Mouse (Mus musculus) heart, embryonic 12.5 days (tissue): ENCODE measurements at regions not wholly inside any gene's neighbourhood (a gene's known extent, or its start where the extent isn't known, plus 50 kb on each side); places are given as distances from the start of the nearest gene placed in this dataset.

Experiments used
- ATAC-seq: fragments of 200-750 bp; cut with Nextera tagmentation; 2 replicates; pipeline ENCODE4 v1.8.0; 2017; ENCODE audit warnings: moderate TSS enrichment, moderate library complexity; ENCODE audit not compliant: insufficient number of reproducible peaks, low FRiP score
- H3K27ac ChIP-seq: fragments of 300-500 bp; sonication (generic); 2 replicates; pipeline ENCODE4 v1.5.1; 2016; ENCODE audit warnings: mild to moderate bottlenecking, moderate library complexity; ENCODE audit not compliant: poor library complexity, severe bottlenecking
- H3K27me3 ChIP-seq: fragments of 300-500 bp; sonication (generic); replicated peaks from 2 replicates; pipeline ENCODE4 v1.6.1; 2016; ENCODE audit warnings: mild to moderate bottlenecking, moderate library complexity
- H3K36me3 ChIP-seq: fragments of 300-500 bp; sonication (generic); 2 replicates; pipeline ENCODE4 v1.6.1; 2016; ENCODE audit warnings: mild to moderate bottlenecking, moderate library complexity
- H3K4me1 ChIP-seq: fragments of 300-500 bp; sonication (generic); replicated peaks from 2 replicates; pipeline ENCODE4 v1.6.1; 2016; ENCODE audit warnings: mild to moderate bottlenecking
- H3K4me2 ChIP-seq: fragments of 300-500 bp; sonication (generic); 2 replicates; pipeline ENCODE4 v1.6.1; 2016; ENCODE audit warnings: mild to moderate bottlenecking, moderate library complexity
- H3K4me3 ChIP-seq: fragments of 300-500 bp; sonication (generic); 2 replicates; pipeline ENCODE4 v1.5.1; 2016; ENCODE audit warnings: mild to moderate bottlenecking
- H3K9ac ChIP-seq: fragments of 300-500 bp; sonication (generic); 2 replicates; pipeline ENCODE4 v1.6.1; 2016; ENCODE audit warnings: mild to moderate bottlenecking, moderate library complexity
- H3K9me3 ChIP-seq: fragments of 300-500 bp; sonication (generic); replicated peaks from 2 replicates; pipeline ENCODE4 v1.6.1; 2016; ENCODE audit warnings: mild to moderate bottlenecking, moderate library complexity
- WGBS: fragments of 180-500 bp; shearing (Covaris S2); methylation state at CpG from one replicate; pipeline ENCODE4 v1.1.7; 2016; 5-methylcytosine and 5-hydroxymethylcytosine counted together

DNA sequence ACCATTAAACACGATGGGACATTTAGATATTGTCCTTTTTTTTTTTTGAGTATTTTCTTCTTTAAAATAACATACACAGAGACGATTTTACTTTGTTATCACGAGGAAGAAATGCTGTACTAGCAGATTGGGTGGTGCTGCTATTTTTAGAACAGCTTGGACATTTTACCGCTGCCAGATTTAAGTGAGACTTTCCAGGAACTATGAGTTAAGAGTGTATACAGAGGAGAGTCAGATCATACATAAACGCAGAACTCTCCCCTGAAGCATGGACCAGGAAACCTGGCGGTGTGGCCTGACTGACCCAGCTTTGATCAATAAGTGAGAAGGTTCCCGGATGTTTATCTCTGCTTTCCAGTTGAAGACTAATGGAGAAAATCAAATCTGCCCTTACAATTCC, 95.6 kb upstream of the Arrdc4 start:
- Histone ChIP-seq H3K4me1 (peaks cover 13% of the 10 kb centered on the region), H3K27me3 (no peaks in the 10 kb centered on the region), H3K9ac (no peak overlapping the region), H3K4me3 (no peak overlapping the region), H3K4me2 (peak overlapping the region; percentile 39), H3K27ac (peak overlapping the region; percentile 65), H3K9me3 (no peaks in the 10 kb centered on the region), H3K36me3 (no peaks in the 10 kb centered on the region)
- ATAC-seq, result no peak
- 14% methylated on average over 7 of the region's 7 CpGs for WGBS

DNA sequence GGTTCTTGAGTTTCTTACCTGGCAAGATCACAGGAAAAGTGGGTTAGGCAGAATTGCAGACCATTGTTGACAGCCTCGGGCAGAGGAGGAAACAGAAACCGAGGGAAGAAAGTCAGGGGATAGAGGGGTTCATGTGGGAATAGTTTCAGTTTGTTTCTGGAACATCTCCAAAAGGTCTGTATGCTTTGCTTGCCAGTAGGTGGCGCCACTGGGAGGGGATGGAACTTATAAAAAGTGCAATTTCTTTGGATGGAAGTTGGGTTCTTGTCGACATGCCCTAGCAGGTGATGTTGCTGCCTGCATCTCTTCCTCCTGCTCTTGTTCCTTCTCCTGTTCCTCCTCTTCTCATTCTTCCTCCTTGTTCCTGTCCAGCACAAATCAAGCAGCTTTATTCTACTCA, 94.3 kb upstream of the Arrdc4 start:
- Histone ChIP-seq H3K4me1 (peaks cover 13% of the 10 kb centered on the region), H3K27ac (no peak overlapping the region), H3K27me3 (no peaks in the 10 kb centered on the region), H3K36me3 (no peaks in the 10 kb centered on the region), H3K9ac (no peak overlapping the region), H3K9me3 (no peaks in the 10 kb centered on the region), H3K4me2 (no peak overlapping the region), H3K4me3 (no peak overlapping the region)
- no peak for ATAC-seq
- WGBS, result 36% methylated on average over 4 of the region's 4 CpGs

DNA sequence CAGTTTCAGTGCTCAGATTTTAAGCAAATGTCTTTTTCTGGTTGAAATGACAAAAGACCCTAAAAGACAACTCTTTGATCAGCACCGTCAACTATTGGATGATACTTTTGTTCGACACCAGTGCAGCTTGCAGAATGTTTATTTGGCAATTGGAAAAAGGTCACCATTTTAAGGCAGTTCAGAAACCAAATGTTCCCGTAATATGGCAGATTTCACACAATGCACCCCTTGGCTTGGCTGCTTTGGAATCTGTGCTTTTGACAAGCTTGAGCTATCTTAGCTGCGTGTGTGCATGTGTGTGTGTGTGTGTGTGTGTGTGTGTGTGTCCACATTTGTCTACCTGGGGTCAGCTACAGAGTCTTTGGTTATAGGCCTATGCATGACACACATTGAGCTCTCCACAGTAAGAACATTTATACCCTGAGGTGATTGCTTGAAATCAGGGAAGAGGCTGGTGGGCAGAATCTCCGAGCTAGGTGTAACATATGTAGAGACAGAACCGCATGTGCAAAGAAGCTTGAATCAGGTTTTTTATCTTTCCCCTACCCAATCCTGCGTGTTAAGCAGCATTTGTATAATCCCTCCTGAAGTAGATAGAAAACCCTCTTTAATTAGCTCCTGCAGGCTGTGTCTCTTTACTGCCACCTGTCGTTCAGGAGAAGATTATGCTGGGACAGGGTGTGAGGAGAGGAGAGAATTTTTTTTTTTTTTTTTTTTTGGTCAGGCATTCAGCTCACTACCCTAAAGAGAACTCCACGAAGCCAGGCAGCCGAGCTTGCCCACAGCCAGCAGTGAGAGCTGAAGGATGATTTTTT, 85.1 kb upstream of the Arrdc4 start:
- Histone ChIP-seq H3K27ac (no peak overlapping the region), H3K36me3 (no peaks in the 10 kb centered on the region)
- no peak for ATAC-seq

DNA sequence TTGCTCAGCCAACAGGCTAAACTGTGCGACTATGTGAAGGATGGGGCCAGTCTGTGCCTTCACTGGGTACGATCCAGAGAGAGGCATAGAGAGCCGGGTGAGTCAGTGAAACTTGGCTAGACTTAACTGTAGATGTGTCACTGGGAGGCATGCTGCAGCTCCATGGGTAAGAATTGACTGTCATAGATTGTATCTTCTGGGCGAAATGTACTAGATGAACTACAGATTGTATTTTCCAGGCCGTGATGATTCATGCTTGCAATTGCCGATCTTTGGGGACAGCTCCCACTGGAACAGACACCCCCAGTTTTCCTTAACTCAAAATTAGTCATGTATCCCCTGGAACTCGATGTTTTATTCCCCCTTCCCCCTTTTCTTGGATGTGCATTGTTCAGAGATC, 84.5 kb upstream of the Arrdc4 start:
- Histone ChIP-seq H3K27ac (no peak overlapping the region), H3K27me3 (0 out of 2 replicates have a peak, but pooled peaks cover 3% of the 10 kb centered on the region), H3K36me3 (no peaks in the 10 kb centered on the region), H3K9me3 (no peaks in the 10 kb centered on the region), H3K9ac (no peak overlapping the region), H3K4me1 (no peaks in the 10 kb centered on the region), H3K4me3 (no peak overlapping the region), H3K4me2 (no peak overlapping the region)
- WGBS, result 83% methylated on average over 7 of the region's 7 CpGs
- ATAC-seq, result no peak

More for the DNA sequence above, 85.1 kb upstream of the Arrdc4 start:
- Histone ChIP-seq H3K9me3 (no peaks in the 10 kb centered on the region), H3K4me3 (no peak overlapping the region), H3K4me2 (no peak overlapping the region), H3K27me3 (0 out of 2 replicates have a peak, but pooled peaks cover 3% of the 10 kb centered on the region), H3K4me1 (no peaks in the 10 kb centered on the region), H3K9ac (no peak overlapping the region)
- WGBS, result 46% methylated on average over 10 of the region's 10 CpGs

DNA sequence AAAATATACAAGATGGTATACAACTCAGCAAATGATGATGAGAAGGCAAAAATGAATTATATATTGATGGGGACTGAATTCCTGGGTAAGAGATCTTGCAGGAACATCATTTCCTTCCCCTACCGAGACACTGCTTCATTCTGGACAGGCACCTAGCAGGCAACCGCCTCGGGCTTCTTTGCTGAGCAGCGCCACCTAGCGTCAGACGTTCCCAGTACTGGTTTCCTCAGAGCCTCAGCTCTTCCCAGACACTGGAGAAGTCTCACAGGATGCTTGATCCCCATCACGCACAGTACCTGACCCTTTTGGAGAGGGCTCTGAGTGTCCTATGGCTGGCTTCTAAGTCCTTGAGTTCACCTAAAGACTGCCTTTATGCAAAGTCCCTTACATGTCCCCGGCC, 80.8 kb upstream of the Arrdc4 start:
- no peak for ATAC-seq
- WGBS, result 16% methylated on average over 8 of the region's 8 CpGs
- H3K4me2 ChIP-seq, result no peak overlapping the region
- no peak overlapping the region for H3K4me3 ChIP-seq
- no peaks in the 10 kb centered on the region for H3K36me3 ChIP-seq
- no peak overlapping the region for H3K9ac ChIP-seq
- no peaks in the 10 kb centered on the region for H3K4me1 ChIP-seq
- H3K9me3 ChIP-seq, result no peaks in the 10 kb centered on the region
- H3K27ac ChIP-seq, result no peak overlapping the region
- H3K27me3 ChIP-seq, result no peaks in the 10 kb centered on the region

DNA sequence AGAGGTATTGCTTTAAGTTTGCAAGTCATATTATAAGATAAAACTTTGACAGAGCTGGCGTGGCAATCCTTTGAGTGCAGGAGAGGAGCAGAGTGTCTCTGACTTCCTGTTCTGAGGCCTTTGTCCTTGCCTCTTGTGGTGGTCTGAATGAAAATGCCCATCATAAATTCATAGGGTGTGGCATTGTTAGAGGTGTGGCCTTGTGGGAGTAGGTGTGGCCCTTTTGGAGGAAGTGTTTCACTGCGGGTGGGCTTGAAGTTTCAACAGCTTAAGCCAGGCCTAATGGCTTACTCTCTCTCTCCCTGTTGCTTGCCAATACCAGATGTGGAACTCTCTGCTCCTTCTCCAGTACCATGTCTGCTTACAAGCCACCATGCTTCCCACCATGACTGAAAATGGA, 75.4 kb upstream of the Arrdc4 start:
- H3K9ac ChIP-seq, result no peak overlapping the region
- no peak overlapping the region for H3K4me3 ChIP-seq
- H3K27me3 ChIP-seq, result no peaks in the 10 kb centered on the region; the same call in 1 of the 2 replicates
- H3K4me2 ChIP-seq, result no peak overlapping the region
- no peak for ATAC-seq
- no peaks in the 10 kb centered on the region for H3K4me1 ChIP-seq
- no peaks in the 10 kb centered on the region for H3K36me3 ChIP-seq
- H3K27ac ChIP-seq, result no peak overlapping the region
- WGBS, result 67% methylated on average over 2 of the region's 2 CpGs
- H3K9me3 ChIP-seq, result no peaks in the 10 kb centered on the region

DNA sequence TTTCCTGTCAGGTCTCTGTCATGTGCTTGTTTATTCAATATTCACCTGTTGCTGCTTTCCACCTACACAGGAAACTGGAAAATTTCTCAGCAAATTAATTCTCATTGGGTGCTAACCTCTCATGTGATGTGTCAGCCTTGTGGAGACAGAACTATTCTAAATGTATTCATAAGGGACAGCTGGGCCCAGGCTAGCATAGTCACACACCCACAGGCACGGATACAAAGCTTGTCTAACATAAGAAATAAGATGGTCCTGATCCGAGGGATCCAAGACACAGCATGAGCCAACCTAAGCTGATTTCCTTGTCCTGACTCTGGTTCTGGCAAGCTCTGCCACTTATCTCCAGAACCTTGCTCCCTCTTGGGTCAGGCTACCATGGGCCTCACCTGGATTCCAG, 74.6 kb upstream of the Arrdc4 start:
- H3K4me1 ChIP-seq, result no peaks in the 10 kb centered on the region
- no peak overlapping the region for H3K4me2 ChIP-seq
- no peaks in the 10 kb centered on the region; the same call in 1 of the 2 replicates for H3K27me3 ChIP-seq
- no peak overlapping the region for H3K9ac ChIP-seq
- ATAC-seq, result no peak
- H3K4me3 ChIP-seq, result no peak overlapping the region
- no peak overlapping the region for H3K27ac ChIP-seq
- WGBS, result 69% methylated on average over 2 of the region's 2 CpGs
- H3K9me3 ChIP-seq, result no peaks in the 10 kb centered on the region
- no peaks in the 10 kb centered on the region for H3K36me3 ChIP-seq

DNA sequence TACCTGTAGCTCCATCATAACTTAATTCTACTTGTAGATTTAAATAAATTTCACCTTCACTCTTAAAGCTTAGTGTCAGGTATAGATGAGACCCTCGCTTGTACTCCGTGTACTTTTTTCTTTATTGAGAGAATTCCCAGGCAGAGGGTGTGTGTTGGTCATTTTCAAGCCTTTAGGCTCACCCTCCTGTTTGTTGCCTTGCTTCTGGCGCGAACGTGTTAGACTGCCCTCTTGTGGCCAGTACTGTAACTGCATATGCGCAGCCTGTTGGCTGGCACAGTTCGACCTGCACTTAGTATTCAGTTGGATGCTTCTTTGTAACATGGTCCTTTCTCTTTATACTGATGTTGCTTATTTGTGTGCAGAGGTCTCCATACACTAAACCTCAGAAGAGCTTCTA, 74.1 kb upstream of the Arrdc4 start:
- no peak overlapping the region for H3K9ac ChIP-seq
- no peaks in the 10 kb centered on the region; the same call in 1 of the 2 replicates for H3K27me3 ChIP-seq
- no peak overlapping the region for H3K4me2 ChIP-seq
- H3K36me3 ChIP-seq, result no peaks in the 10 kb centered on the region
- H3K27ac ChIP-seq, result no peak overlapping the region
- H3K4me1 ChIP-seq, result no peaks in the 10 kb centered on the region
- WGBS, result 6% methylated on average over 7 of the region's 7 CpGs
- no peaks in the 10 kb centered on the region for H3K9me3 ChIP-seq
- no peak for ATAC-seq
- no peak overlapping the region for H3K4me3 ChIP-seq

DNA sequence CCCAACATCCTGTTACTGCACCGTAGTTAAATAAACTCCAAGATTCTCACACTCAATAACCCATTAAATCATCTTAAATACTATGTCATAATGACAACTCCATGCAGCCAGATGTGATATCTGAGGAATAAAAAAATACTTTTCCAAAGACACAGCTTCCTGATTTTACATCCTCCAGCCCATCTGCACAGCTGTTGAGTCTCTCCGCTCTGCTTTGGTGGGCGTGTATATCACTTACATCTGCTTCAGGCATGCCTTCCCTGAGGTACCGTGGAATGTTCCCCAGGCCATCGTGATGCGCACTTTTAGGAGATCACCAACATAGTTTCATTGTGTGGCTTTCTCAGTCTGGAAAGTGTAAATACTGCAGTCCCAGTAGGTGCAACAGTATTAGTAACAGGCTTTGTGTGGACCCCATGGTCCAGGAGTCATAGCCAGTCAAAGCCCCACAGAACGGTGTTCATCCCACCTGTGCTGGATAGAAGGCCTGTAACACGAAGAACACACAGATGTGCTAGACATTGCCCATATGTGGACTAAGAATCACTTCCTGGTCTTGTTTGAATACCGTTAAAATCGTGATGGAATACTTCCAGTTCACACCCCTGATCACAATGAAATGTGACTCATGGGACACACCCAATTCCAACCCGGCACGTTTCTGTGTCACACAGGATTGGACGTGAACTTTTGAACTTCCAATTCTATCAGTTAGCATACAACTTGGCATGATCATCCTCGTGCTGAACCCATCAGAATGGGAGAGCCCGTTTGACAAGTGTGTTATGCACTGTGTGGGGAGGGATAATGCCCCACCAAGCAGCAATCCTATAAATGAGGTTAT, 66.0 kb upstream of the Arrdc4 start:
- Histone ChIP-seq H3K9ac (no peak overlapping the region), H3K9me3 (no peaks in the 10 kb centered on the region), H3K4me2 (no peak overlapping the region), H3K4me1 (no peaks in the 10 kb centered on the region), H3K36me3 (no peaks in the 10 kb centered on the region), H3K4me3 (no peak overlapping the region), H3K27ac (no peak overlapping the region), H3K27me3 (no peaks in the 10 kb centered on the region)
- WGBS, result 80% methylated on average over 15 of the region's 15 CpGs
- no peak for ATAC-seq

DNA sequence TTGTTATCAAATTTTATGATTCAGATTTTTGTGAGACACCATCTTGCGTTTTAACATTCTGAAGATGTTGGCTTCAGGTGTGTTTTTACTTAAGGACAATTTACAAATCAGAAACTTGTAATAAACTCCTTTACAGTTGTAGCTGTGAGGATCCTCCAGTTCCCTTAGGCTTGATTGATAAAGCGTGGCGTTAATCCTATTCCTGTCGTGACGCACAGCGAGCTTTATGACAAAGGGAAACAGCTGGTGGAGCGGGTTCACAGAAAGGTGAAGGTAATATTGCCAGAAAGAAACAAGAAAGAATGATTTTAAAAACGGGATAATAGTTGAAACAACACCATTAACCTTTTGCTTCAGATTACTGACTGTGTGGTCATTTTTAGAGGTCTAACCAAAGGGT, 60.7 kb upstream of the Arrdc4 start:
- no peaks in the 10 kb centered on the region for H3K9me3 ChIP-seq
- no peak overlapping the region for H3K4me3 ChIP-seq
- no peak overlapping the region for H3K9ac ChIP-seq
- H3K36me3 ChIP-seq, result no peaks in the 10 kb centered on the region
- no peaks in the 10 kb centered on the region for H3K4me1 ChIP-seq
- no peak overlapping the region for H3K4me2 ChIP-seq
- ATAC-seq, result no peak
- H3K27me3 ChIP-seq, result no peaks in the 10 kb centered on the region
- H3K27ac ChIP-seq, result no peak overlapping the region
- 68% methylated on average over 8 of the region's 8 CpGs for WGBS
